Mouse (Mus musculus): ENCODE data around the gene Sult2b1.
A peak's percentile ranks its signal among the peaks of the same experiment; 100 is the strongest.

Gene Sult2b1

GRCm38 (mm10) chr7:45713881-45714520 is 70.5 kb downstream of the Sult2b1 start:
- TF ChIP-seq CTCF (conservative IDR thresholded peaks at IDR 0.05; ENCODE audit: low read length) (no peak), POU5F1 (IDR thresholded peaks at IDR 0.05; ENCODE audit: borderline replicate concordance, low read length) (no peak), NANOG (IDR thresholded peaks at IDR 0.05; ENCODE audit: borderline replicate concordance, low read length) (no peak)

GRCm38 (mm10) chr7:45713396-45713795 is 71.1 kb downstream of the Sult2b1 start:
- 0 out of 2 replicates have a peak overlapping the region, but pooled peaks have one; percentile 29 for H3K4me3 ChIP-seq (replicated peaks; ENCODE audit: low read length)
- H3K27me3 ChIP-seq (ENCODE audit: insufficient read depth, low read length) = no peaks in the 10 kb centered on the region
- peaks cover 82% of the 10 kb centered on the region for H3K4me1 ChIP-seq (replicated peaks; ENCODE audit: low read depth, low read length)
- H3K36me3 ChIP-seq (ENCODE audit: insufficient read depth, low read length) = peaks cover 69% of the 10 kb centered on the region
- TF ChIP-seq NANOG (IDR thresholded peaks at IDR 0.05; ENCODE audit: borderline replicate concordance, low read length) (no peak), CTCF (conservative IDR thresholded peaks at IDR 0.05; ENCODE audit: low read length) (no peak), POU5F1 (IDR thresholded peaks at IDR 0.05; ENCODE audit: borderline replicate concordance, low read length) (no peak)
- no peaks in the 10 kb centered on the region for H3K9me3 ChIP-seq (ENCODE audit: low read length)

More at GRCm38 (mm10) chr7:45713881-45714520, 70.5 kb downstream of the Sult2b1 start:
- H3K27me3 ChIP-seq (ENCODE audit: insufficient read depth, low read length) = no peaks in the 10 kb centered on the region
- H3K9me3 ChIP-seq (ENCODE audit: low read length) = no peaks in the 10 kb centered on the region
- H3K4me3 ChIP-seq (replicated peaks; ENCODE audit: low read length) = peak overlapping the region; percentile 85
- H3K4me1 ChIP-seq (replicated peaks; ENCODE audit: low read depth, low read length) = peaks cover 76% of the 10 kb centered on the region
- H3K36me3 ChIP-seq (ENCODE audit: insufficient read depth, low read length) = peaks cover 69% of the 10 kb centered on the region

- H3K27me3 ChIP-seq (ENCODE audit: insufficient read depth, low read length) = no peaks in the 10 kb centered on the region
- peaks cover 93% of the 10 kb centered on the region for H3K4me1 ChIP-seq (replicated peaks; ENCODE audit: low read depth, low read length)
- peak overlapping the region; percentile 26; the same call in 1 of the 2 replicates for H3K4me3 ChIP-seq (replicated peaks; ENCODE audit: low read length)
- no peak for TF ChIP-seq NANOG (IDR thresholded peaks at IDR 0.05; ENCODE audit: borderline replicate concordance, low read length)
- TF ChIP-seq CTCF (conservative IDR thresholded peaks at IDR 0.05; ENCODE audit: low read length) = no peak
- TF ChIP-seq POU5F1 (IDR thresholded peaks at IDR 0.05; ENCODE audit: borderline replicate concordance, low read length) = no peak
- no peaks in the 10 kb centered on the region for H3K9me3 ChIP-seq (ENCODE audit: low read length)
- peaks cover 70% of the 10 kb centered on the region for H3K36me3 ChIP-seq (ENCODE audit: insufficient read depth, low read length)
These were observed 72.3 kb downstream of the Sult2b1 start for GRCm38 (mm10) chr7:45712022-45712757.

GRCm38 (mm10) chr7:45711316-45712021 is 73.0 kb downstream of the Sult2b1 start:
- TF ChIP-seq NANOG (IDR thresholded peaks at IDR 0.05; ENCODE audit: borderline replicate concordance, low read length) (no peak), CTCF (conservative IDR thresholded peaks at IDR 0.05; ENCODE audit: low read length) (no peak), POU5F1 (IDR thresholded peaks at IDR 0.05; ENCODE audit: borderline replicate concordance, low read length) (no peak)
- Histone ChIP-seq H3K36me3 (ENCODE audit: insufficient read depth, low read length) (peaks cover 67% of the 10 kb centered on the region), H3K4me1 (replicated peaks; ENCODE audit: low read depth, low read length) (peaks cover 89% of the 10 kb centered on the region), H3K4me3 (replicated peaks; ENCODE audit: low read length) (peak overlapping the region; percentile 49), H3K27me3 (ENCODE audit: insufficient read depth, low read length) (no peaks in the 10 kb centered on the region), H3K9me3 (ENCODE audit: low read length) (no peaks in the 10 kb centered on the region)

- Histone ChIP-seq H3K4me1 (replicated peaks; ENCODE audit: low read depth, low read length) (peaks cover 88% of the 10 kb centered on the region), H3K27me3 (ENCODE audit: insufficient read depth, low read length) (no peaks in the 10 kb centered on the region), H3K9me3 (ENCODE audit: low read length) (no peaks in the 10 kb centered on the region), H3K4me3 (replicated peaks; ENCODE audit: low read length) (peak overlapping the region; percentile 49), H3K36me3 (ENCODE audit: insufficient read depth, low read length) (peaks cover 62% of the 10 kb centered on the region)
- TF ChIP-seq NANOG (IDR thresholded peaks at IDR 0.05; ENCODE audit: borderline replicate concordance, low read length) (no peak), POU5F1 (IDR thresholded peaks at IDR 0.05; ENCODE audit: borderline replicate concordance, low read length) (no peak), CTCF (conservative IDR thresholded peaks at IDR 0.05; ENCODE audit: low read length) (no peak)
These were observed 73.8 kb downstream of the Sult2b1 start for GRCm38 (mm10) chr7:45710477-45711191.

- Histone ChIP-seq H3K27me3 (ENCODE audit: insufficient read depth, low read length) (no peaks in the 10 kb centered on the region), H3K4me1 (replicated peaks; ENCODE audit: low read depth, low read length) (peaks cover 91% of the 10 kb centered on the region), H3K36me3 (ENCODE audit: insufficient read depth, low read length) (peaks cover 62% of the 10 kb centered on the region), H3K4me3 (replicated peaks; ENCODE audit: low read length) (peak overlapping the region; percentile 4; the same call in 1 of the 2 replicates), H3K9me3 (ENCODE audit: low read length) (no peaks in the 10 kb centered on the region)
- no peak for TF ChIP-seq POU5F1 (IDR thresholded peaks at IDR 0.05; ENCODE audit: borderline replicate concordance, low read length)
- TF ChIP-seq NANOG (IDR thresholded peaks at IDR 0.05; ENCODE audit: borderline replicate concordance, low read length) = no peak
- TF ChIP-seq CTCF (conservative IDR thresholded peaks at IDR 0.05; ENCODE audit: low read length) = no peak
These were observed 74.7 kb downstream of the Sult2b1 start for GRCm38 (mm10) chr7:45709677-45710355.

GRCm38 (mm10) chr7:45709036-45709435 is 75.4 kb downstream of the Sult2b1 start:
- H3K4me3 ChIP-seq (replicated peaks; ENCODE audit: low read length) = peak overlapping the region; percentile 96; the same call in 1 of the 2 replicates
- no peak for TF ChIP-seq POU5F1 (IDR thresholded peaks at IDR 0.05; ENCODE audit: borderline replicate concordance, low read length)
- TF ChIP-seq NANOG (IDR thresholded peaks at IDR 0.05; ENCODE audit: borderline replicate concordance, low read length) = no peak
- no peak for TF ChIP-seq CTCF (conservative IDR thresholded peaks at IDR 0.05; ENCODE audit: low read length)
- H3K36me3 ChIP-seq (ENCODE audit: insufficient read depth, low read length) = peaks cover 59% of the 10 kb centered on the region
- no peaks in the 10 kb centered on the region for H3K27me3 ChIP-seq (ENCODE audit: insufficient read depth, low read length)
- H3K9me3 ChIP-seq (ENCODE audit: low read length) = no peaks in the 10 kb centered on the region
- peaks cover 89% of the 10 kb centered on the region for H3K4me1 ChIP-seq (replicated peaks; ENCODE audit: low read depth, low read length)

All from E14TG2a.4 (cell line).